Mouse (Mus musculus): Measurements from ENCODE around the gene AW011738.

DNA sequence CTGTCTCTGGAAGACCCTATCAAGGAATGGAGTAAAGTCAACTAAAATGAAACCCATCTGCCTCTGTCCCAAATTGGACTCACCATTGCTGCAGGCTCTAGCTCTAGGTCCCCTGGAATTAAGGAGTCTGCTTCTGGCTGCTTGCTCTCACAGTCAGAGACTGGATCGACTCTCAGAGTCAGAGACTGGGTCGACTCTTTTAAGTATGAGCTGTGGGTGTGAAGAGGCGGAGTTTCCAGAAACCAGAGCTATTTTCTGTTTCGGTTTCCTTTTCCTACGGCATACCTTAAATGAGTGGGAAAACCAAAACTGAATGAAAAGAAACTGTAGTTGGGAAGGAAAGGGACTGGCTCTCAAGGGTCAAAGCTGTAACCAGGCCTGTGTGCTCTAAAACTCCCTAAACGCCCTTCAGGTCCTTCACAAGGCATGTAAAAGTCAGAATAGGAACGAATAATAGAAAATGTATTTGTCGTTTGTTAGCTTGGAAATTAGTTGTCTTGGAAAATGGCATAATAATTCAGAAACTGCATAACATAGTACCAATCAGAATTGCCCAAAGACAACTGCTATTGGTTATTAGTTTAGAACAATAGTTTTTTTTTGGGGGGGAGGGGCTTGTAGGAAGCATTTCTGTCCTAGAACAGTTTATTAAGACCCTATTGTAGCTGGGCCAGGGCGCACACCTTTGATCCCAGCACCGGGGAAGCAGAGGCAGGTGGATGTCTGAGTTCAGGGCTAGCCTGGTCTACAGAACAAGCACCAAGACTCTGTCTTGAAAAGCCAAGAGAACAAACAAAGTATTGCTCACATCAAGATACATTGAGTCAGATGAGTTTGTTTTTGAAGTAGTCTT is 2.3 kb upstream of the AW011738 start, which contains the start of gene Isg15:
- TF ChIP-seq CTCF (IDR thresholded peaks at IDR 0.05; ENCODE audit: control insufficient read depth, insufficient read depth, low read length) = no peak
- no peak for TF ChIP-seq POLR2A (IDR thresholded peaks at IDR 0.05; ENCODE audit: borderline replicate concordance, control insufficient read depth, low read depth, low read length)

All from bone marrow, adult 2 months (tissue).